Mouse (Mus musculus): ENCODE measurements around the gene Aurka.

The Aurka gene

DNA sequence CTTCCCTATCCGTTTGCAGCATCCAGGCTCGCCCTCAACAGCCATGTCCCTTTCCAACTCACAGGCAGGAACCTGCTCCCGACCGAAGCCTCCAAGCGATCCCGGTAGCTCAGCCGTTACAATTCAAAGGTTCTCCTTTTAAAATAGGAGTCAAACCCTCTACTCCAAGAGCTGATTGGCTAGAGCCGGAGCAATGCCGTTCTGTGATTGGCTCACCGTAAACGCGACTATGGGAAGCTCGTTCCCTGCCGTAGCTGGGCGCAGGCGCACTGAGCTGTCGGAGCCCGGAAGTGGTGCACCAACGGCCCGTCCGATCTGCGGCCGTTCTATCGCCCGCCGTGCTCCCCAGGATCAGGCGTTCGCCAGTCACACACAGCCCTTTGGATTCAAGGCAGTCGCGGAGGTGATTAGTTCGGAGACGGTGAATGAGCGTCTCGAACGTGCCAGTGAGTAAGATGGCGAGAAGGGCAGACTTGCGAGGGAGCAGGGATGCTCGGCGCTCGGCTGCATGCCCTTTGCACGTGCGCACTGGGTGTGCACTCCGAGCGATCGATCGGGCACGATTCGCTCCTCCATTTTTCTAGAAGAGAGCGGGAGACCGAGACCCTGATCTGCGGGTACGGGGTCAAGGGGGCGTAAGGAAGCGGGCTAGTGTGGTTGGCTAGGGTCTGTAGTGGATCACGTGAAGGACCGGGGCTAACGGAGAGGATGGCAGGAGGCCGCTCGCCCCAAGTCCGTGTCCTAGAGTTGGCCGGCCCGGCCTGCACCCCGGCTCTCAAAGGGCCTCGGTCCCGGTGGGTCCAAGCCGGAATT, at the start of gene Aurka, which contains the start of gene Cstf1:
Aurka (minus strand) TSS at position 125 of the 813 bp plus-strand sequence.
Cstf1 (plus strand) TSS at position 271 of the 813 bp plus-strand sequence.
- peak; percentile 98 for DNase-seq

DNA sequence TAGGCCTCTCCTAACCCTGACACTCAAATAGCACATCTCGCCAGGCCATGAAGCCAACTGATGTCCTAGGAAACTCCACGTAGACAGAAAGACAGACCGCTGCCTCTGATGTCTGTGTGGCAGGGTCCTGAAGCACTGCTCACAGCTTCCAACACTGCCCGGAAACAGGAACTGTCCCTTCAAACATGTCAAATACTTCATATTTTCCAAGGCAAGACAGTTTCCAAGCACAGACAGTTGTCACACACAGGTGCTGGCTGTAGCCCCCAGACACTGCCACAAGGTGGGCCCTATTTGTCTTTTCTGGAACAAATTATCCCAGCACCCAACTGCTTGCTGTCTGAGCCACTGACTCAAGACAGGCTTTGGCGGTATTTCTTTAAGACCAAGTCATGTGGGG, 47.9 kb upstream of the Aurka start:
- no peak for DNase-seq

DNA sequence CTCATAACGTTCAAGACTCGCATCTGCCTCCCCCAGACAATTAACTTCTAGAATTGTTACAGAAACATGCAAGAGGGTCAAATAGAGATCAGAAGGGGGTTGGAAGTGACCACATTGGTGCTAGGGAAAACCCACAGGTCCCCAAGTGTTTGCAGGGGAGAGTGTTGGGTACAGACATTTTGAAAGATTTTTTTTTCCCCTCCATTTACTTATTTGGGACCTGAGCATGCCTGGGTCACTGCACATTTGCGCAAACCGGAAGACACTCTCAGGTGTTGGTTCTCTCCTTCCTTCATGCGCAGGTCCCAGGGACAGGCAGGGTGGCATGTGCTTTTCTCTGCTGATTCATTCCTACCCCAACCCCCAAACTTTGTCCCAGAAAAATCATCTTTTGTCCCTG, 46.5 kb upstream of the Aurka start:
- DNase-seq, result no peak

DNA sequence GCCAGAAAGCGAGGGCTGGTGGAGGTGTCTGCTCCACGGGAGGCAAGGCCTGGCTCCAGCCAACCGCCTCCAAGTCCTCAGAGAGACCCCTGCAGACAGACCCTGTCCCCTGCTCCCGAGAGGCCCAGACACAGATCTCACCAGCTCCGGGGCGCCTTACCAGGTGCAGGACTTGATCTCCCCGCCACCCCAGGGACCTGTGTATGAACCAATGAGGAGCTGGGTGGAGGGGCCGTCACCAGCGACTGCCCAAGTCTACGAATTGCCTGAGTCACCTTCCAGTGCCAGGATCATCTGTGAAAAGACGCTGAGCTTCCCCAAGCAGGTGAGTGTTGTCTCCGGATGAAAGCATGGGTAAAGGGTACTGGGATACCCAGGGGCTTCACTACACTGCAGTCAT, 45.9 kb upstream of the Aurka start:
- no peak for DNase-seq

DNA sequence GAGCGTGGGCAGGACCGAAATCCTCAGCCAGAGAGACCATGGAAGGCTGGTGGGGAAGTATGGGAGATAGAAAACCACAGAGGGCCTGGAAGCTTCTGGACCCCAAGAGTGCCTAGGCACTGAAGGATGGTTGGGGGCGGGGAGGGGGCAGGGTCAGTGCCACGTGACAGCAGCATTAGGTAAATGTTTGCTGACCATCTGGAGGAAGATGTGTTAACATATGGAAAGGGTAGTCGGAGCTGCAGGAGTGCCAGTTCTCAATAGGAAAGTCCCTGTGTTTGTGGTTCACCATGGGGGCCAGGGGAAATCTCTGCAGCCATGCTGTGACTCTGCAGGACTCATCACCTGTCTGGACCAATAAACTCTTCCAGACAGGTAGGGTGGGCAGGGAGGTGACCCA, 43.6 kb upstream of the Aurka start:
- DNase-seq, result no peak

DNA sequence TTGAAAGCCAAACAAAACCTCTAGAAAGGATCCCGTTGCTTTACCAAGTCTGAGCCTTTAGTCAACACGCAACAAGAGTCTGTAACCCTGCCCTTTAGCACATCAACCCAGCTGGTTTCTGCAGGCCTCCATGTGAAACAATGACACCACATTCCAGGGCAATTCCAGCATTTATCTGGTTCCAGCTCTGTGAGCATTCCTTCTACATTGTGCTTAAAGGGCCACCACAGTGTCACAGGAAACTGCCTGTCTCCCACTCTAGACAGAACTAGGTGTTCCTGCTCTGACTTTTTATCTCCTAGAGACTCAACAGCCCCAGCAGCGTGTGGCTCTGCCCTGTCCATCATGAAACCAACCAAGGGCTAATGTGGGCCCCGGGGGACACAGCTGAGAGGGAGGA, 42.9 kb upstream of the Aurka start:
- DNase-seq, result no peak

DNA sequence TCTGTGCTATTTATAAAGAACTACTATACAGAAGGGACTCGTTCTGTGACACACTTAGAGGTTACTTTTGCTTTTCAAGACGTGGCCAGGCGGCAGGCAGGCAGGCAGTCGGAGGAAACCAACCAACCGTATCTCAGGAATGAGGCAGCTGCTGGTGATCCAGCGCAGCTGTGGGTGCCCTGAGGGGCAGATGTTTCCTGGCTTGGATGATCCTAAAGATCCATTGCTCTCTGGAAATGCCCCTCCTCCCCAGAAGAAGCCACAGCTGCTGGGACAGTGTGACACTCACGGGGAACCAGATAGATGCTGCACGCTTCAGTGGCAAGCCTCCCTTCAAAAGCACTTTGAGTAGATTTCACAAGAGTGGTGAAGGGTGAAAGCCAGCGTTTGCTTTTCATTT, 42.1 kb upstream of the Aurka start:
- DNase-seq, result peak; percentile 6

DNA sequence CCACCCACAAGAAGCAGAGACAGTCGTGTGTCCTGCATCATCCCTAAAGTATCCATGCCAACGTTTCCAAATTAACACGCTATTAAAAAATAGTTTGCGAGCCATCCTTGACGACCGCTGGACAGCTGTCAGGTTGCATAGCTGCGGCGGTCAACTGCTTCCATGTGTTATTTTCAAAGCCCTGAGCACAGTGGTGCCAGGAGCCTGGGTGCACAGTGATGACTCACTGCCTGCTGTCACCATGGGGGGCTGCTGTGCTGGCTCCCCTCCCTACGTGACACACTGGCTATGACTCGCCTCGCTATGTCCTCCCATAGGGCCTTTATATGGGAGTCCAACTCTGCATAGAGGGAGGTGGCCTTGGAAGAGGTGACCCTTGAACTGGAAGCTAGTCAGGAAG, 40.8 kb upstream of the Aurka start:
- no peak for DNase-seq

DNA sequence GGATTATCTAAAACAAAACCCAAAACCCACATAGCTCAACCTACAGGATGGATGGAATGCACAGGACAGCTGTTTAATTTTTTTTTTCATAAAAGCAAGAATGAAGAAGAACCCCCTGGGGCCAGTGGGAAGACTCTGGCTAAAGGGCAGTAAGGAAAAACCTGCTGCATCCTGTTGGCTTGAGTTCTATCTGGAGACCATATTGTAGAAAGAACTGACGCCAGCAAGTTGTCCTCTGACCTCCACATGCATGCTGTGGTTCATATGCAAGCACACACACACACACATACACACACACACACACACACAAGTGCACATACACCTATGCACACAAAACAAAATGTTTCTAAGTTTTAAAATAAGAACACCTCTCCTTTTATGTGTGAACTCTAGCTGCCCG, 40.4 kb upstream of the Aurka start:
- DNase-seq, result no peak

DNA sequence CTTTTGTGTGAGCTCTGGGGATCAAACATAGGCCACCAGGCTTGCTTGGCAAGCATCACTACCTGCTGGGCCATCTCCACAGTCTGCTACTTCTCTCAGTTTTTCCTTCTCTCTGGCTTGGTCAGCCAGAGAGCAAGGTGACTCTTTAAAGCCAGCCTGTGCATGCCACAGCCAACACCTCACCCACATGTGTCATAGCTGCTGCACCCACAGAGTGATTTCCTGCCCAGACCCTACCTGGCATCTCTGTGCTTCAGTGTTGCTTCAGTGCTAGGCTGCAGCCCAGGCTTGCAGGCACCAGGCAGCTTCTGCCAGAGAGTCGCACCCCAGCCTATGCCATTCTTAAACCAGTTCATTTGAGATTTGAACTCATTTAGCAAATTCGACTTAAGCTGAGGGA, 37.2 kb upstream of the Aurka start:
- DNase-seq, result no peak

DNA sequence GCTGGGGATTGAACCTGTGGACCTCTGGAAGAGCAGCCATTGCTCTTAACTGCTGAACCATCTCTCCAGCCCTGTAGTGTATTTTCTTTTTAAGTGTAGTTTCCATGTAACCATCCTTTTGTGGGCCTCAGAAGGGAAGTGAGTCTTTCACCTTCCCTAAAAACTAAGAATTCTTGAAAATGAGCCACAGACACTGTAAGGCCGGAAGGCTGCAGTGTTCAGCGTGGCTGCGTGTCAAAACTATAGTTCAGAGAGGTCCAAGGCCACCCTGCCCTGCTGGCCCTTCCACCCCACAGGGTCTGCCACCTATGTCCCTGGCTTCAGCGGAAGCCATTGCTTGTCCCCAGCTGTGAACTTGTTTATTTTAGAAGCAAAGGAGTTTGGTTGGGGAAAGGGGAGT, 35.8 kb upstream of the Aurka start:
- DNase-seq, result no peak

DNA sequence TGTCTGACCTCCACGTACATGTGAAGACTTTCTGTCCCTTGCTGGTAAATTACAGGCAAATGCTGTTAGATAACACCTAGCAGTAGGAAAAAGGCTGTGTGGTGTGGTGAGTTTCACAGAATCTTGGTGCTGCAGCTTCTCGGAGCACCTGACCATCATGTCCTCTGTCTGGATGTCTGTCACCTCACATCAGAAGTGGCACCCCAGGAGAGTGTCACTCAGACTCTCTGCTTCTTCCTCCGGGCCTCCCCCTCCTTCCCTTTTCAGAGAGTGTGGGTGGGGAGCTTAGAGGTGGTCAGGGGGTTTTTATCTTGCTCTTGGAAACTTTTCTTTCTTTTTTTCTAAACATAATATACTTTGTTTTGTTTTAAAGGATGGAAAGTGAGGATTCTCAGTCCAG, 34.7 kb upstream of the Aurka start:
- DNase-seq, result no peak

DNA sequence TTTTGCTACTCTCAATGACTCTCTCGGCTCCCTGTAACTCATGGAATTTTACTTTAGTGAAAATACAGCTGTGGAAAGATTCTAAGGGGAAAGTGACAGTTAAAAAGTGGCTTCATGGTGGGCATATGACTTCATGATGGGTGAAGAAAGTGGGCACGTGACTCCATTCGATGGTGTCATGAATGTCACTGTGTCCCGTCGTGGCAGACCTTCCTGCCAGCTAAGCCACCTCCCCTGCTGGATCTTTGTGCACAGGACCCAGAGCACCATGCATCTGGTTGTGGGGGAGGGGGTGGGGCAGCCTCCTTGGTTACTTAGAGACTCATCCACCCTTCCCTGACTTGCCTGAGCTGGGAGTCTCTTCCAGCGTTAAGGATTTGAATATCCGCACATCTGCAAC, 33.9 kb upstream of the Aurka start:
- DNase-seq, result no peak

DNA sequence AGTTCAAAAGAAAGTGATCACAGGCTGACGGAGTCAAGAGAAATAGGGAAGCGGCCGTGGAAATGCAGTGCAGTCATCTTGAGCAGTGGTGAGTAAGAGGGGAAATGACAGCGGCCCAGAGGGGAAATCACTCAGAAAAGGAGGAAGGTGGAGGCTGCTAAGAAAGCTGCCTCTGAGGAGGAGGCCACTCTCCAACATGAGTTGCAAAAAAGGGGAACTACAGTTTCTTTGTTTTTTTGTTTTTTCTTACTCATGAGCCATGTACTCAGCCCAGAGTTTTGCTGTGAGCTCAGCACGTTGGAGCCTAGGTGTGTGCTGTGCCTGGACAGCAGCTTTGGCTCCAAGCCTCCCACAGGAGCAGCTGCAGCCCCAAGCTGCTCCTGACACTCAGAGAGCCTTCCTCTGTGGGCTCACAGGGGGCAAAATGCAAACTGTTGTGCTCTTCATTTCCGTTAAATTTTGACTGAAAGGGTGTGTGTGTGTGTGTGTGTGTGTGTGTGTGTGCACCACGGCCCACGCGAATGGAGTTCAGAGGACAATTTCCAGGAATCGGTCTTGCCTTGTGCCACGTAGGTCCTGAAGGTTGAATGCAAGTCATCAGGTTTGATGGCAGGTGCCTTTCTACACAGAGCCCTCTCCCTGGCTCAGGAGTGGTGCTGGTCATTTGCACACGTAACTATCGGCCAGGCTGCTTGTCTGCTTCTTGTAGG, 30.9 kb upstream of the Aurka start:
- no peak for DNase-seq

DNA sequence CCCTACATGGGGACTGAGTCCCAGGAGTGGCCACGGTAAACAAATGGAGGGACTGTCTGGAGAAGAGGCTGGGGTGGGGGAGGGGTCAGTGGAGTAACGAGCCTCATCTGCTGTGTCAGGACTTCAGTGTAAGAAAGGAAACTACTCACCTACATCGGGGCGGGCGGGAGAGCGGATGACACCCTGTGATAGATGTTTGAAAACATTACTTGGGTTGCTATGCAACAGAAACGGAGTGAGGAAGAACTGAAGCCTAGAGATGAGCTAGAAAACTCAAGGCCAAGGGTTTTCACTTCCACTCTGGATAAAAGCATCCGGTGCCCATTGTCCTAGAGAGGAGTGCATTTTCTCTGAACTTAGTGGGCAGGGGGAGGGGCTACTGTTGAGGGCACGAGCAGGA, 29.6 kb upstream of the Aurka start:
- no peak for DNase-seq

DNA sequence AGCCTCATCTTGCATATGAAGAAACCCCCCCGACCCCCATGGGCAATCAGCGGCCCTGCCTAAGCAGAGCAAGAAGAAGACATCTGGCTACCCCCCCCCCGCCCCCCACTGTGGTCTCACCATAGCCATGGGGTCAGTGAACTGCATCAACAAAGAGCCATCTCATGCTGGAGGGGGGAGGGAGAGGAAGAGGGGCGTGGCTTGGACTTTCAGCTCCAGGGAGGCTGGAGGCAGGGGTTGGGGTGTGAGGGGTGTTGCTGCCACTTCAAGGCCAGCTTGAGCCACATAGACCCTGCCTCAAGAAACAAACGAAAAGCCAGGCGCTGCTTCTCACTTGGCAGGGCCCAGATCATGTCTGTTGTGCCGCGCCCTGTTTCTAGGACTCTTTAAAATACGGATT, 25.6 kb upstream of the Aurka start:
- no peak for DNase-seq

DNA sequence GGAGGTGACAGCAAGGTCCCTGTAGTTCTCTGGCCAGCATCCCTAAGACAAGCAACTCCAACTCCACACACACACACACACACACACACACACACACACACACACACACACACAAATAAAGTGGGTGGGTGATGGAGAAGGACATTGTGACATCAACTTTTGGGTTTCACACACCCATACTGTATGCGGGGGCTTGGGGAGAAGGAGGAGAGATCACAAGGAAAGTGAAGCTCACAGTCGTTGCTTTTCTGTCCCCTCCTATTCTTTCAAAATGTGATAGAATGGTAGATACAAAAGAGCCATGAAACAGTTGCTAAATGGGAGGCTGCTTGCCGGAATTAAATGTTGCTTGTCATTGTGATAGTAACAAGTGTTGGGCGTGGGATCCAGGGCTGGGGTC, 24.3 kb upstream of the Aurka start:
- no peak for DNase-seq

DNA sequence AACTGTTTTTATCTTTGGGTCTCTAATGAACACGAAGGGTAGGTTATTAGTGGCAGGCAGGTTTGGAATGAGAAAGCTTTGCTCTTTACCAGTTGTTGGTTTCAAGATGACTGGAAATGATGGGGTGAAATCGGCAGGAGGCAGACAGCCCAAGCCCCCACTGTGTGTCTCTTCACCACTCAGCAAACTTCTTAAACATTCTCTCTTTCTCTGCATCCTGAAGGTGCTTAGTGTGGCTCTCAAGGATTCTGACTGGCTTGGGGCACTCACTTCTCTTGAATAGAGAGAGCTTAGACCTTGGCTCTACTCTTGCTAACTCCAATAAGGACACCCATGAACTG, 23.7 kb upstream of the Aurka start:
- no peak for DNase-seq

DNA sequence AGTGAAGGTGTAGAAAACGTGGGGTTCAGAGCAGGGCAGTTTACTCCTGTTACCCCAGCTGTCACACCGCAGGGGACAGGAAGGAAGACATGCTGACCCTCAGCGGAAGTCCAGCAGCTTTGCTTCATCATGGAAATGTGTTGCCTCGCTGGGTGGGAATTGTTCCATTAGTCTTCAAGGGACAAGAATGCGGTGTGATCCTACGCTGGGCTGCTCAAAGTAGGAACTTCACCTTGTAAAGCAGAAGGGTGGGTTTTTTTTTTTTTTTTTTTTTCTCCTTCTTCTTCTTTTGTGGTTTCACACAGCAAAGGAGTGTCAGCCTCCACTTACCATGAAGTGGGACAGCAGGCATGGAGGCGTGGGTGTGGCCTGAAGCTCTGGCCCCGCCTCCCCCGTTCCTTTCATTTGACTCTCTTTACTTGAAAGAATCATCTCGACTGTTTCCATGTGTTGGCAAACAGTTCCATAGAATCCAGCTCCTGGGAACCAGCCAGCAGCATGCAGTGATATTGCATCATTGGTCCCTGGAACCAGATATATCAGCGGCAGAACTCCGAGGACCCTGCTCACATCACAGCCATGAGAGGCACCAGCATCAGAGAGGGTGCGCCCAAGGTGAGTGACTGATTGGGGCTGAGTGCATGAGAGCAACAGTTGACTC, 23.2 kb upstream of the Aurka start, which contains the start of gene Cass4:
Cass4 (plus strand) TSS at position 404 of the 661 bp plus-strand sequence.
- no peak for DNase-seq

DNA sequence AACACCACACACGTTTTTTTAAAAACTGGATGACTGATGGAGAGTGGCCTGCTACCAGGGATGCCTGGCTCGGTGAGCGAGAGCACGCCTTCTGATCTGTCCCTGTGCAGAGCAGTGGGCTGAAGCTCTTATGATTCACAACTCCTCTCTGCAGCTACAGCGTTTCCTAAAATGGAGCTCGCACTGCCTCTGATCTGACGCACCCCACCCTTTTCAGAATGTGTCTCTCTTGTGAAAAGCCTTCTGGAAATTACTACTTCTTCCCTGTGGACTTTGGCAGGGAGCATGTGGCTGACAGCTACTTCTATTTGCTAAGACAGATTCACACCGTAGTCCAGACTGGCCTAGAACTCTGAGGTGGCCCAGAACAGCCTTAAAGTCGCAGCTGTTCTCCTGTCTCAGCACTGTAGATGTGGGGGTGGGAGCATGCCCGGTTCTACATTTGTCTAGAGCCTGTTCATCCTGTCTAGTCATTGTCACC, 21.7 kb upstream of the Aurka start:
- no peak for DNase-seq

DNA sequence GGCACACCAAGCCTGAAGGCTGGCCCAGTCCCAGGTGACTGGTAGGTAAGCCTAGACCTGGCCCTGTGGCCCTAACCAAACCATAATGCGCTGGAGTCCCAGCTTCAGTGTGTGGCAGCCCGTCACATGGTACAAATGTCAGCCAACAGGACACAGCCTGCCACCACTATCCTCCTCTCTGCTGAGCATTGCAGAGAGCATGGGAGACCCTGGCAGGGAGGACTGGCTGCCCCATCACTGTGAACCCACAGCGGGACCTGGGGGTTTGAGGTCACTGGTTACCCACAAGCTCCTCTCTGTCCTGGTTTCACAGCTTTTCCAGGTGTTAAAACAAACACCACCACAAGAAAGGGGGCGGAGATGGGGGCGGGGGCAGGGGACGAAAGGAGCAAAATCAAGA, 20.0 kb upstream of the Aurka start:
- DNase-seq, result no peak

DNA sequence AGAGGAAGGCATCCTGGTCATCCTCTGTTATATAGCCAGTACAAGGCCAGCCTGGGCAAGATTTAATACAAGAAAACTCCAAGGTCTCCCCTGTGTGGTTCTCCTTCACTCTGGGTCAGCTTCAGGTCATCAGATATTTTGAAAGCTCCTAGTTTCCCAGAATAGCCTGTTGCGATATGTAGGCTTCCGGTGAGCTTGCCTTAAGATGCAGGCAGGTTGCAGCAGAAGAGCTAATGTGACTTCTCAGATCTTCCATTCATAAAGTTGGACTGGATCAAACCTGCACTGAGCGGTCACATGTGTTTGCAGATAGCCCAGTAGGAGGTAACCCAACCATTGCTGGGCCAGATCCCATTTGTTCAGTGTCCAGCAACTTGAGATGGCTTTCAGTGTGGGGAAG, 14.4 kb upstream of the Aurka start:
- DNase-seq, result no peak

DNA sequence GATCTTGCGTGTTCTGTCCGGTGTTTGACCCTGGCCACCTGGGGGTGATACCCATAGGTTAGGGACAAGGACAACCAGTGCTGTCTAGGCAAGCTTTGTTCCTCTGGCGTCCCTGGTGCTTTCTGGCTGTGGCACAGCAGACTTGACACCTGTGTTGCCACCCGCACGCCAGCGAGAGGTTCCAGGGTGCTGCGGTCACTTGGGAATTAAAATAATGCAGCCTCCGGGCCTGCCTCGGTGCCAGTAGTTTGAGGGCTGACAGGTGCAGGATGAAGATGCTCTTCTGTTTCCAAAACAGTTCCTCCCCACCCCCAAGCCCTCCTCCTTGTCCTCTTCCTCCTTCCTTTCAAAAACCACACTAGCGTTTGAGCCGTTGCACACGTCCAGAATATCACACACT, 11.6 kb upstream of the Aurka start:
- no peak for DNase-seq

DNA sequence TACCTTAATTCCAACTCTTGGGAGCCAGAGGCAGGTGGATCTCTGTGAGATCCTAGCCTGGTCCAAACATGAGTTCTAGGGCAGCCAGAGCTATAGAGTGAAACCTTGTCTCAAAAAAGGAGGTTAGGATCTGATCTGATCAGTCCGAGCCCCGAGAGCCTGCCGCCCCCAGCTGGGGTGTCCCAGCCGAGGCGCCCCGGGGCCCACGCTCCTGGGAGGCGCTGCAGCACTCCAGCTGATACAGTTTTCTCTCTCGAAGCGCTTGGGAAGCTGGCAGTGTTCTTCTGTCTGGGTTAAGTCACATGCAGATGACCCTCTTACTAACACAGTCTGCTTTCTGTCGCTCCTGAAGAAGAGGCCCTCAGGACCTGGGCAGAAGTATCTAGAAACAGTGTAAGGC, 11.0 kb upstream of the Aurka start:
- no peak for DNase-seq

All from kidney, adult 18-20 months (tissue).